Mouse (Mus musculus): ENCODE measurements at regions not wholly inside any gene's neighbourhood (a gene's known extent, or its start where the extent isn't known, plus 50 kb on each side); places are given as distances from the start of the nearest gene placed in this dataset.

GRCm38 (mm10) chr7:75063816-75064215, 245.2 kb downstream of the Sv2b start:
- no peak overlapping the region for H3K27ac ChIP-seq (ENCODE audit: low read depth, low read length)
- no peaks in the 10 kb centered on the region for H3K36me3 ChIP-seq (ENCODE audit: control insufficient read depth, insufficient read depth, low read length)
- no peak overlapping the region for H3K9ac ChIP-seq (ENCODE audit: low read depth, low read length)
- H3K4me1 ChIP-seq (ENCODE audit: control insufficient read depth, insufficient read depth, low read depth, low read length) = no peaks in the 10 kb centered on the region
- WGBS = 60% methylated on average over 2 of the region's 2 CpGs
- no peaks in the 10 kb centered on the region for H3K9me3 ChIP-seq (ENCODE audit: control insufficient read depth, low read length)
- H3K4me2 ChIP-seq (ENCODE audit: low read length) = no peak overlapping the region
- no peak overlapping the region for H3K4me3 ChIP-seq (ENCODE audit: low read length)
- H3K27me3 ChIP-seq (replicated peaks; ENCODE audit: control insufficient read depth, insufficient read depth, low read length) = no peaks in the 10 kb centered on the region
- ATAC-seq = no peak

- no peaks in the 10 kb centered on the region for H3K27me3 ChIP-seq (replicated peaks; ENCODE audit: control insufficient read depth, insufficient read depth, low read length)
- no peak overlapping the region for H3K9ac ChIP-seq (ENCODE audit: low read depth, low read length)
- WGBS = 90% methylated on average over 1 of the region's 1 CpGs
- no peaks in the 10 kb centered on the region for H3K36me3 ChIP-seq (ENCODE audit: control insufficient read depth, insufficient read depth, low read length)
- no peak for ATAC-seq
- no peak overlapping the region for H3K27ac ChIP-seq (ENCODE audit: low read depth, low read length)
- H3K4me3 ChIP-seq (ENCODE audit: low read length) = no peak overlapping the region
- no peaks in the 10 kb centered on the region for H3K4me1 ChIP-seq (ENCODE audit: control insufficient read depth, insufficient read depth, low read depth, low read length)
- no peaks in the 10 kb centered on the region for H3K9me3 ChIP-seq (ENCODE audit: control insufficient read depth, low read length)
- no peak overlapping the region for H3K4me2 ChIP-seq (ENCODE audit: low read length)
Observed at GRCm38 (mm10) chr7:75050231-75050630, 258.8 kb downstream of the Sv2b start.

- H3K9ac ChIP-seq (ENCODE audit: low read depth, low read length) = no peak overlapping the region
- H3K9me3 ChIP-seq (ENCODE audit: control insufficient read depth, low read length) = no peaks in the 10 kb centered on the region
- no peaks in the 10 kb centered on the region for H3K27me3 ChIP-seq (replicated peaks; ENCODE audit: control insufficient read depth, insufficient read depth, low read length)
- no peaks in the 10 kb centered on the region for H3K4me1 ChIP-seq (ENCODE audit: control insufficient read depth, insufficient read depth, low read depth, low read length)
- no peak overlapping the region for H3K27ac ChIP-seq (ENCODE audit: low read depth, low read length)
- H3K4me2 ChIP-seq (ENCODE audit: low read length) = no peak overlapping the region
- H3K36me3 ChIP-seq (ENCODE audit: control insufficient read depth, insufficient read depth, low read length) = no peaks in the 10 kb centered on the region
- no peak for ATAC-seq
- no peak overlapping the region for H3K4me3 ChIP-seq (ENCODE audit: low read length)
- WGBS = 89% methylated on average over 5 of the region's 5 CpGs
Observed at GRCm38 (mm10) chr7:75049751-75050150, 259.3 kb downstream of the Sv2b start.

GRCm38 (mm10) chr7:75048822-75049221, 260.2 kb downstream of the Sv2b start:
- 79% methylated on average over 2 of the region's 2 CpGs for WGBS
- ATAC-seq = no peak
- no peak overlapping the region for H3K4me3 ChIP-seq (ENCODE audit: low read length)

GRCm38 (mm10) chr7:75047827-75048226, 261.2 kb downstream of the Sv2b start:
- no peak for ATAC-seq
- no peaks in the 10 kb centered on the region for H3K9me3 ChIP-seq (ENCODE audit: control insufficient read depth, low read length)
- H3K27ac ChIP-seq (ENCODE audit: low read depth, low read length) = no peak overlapping the region
- no peak overlapping the region for H3K4me3 ChIP-seq (ENCODE audit: low read length)
- H3K27me3 ChIP-seq (replicated peaks; ENCODE audit: control insufficient read depth, insufficient read depth, low read length) = no peaks in the 10 kb centered on the region
- H3K4me2 ChIP-seq (ENCODE audit: low read length) = no peak overlapping the region
- no peak overlapping the region for H3K9ac ChIP-seq (ENCODE audit: low read depth, low read length)
- WGBS = 88% methylated on average over 3 of the region's 3 CpGs
- no peaks in the 10 kb centered on the region for H3K4me1 ChIP-seq (ENCODE audit: control insufficient read depth, insufficient read depth, low read depth, low read length)
- no peaks in the 10 kb centered on the region for H3K36me3 ChIP-seq (ENCODE audit: control insufficient read depth, insufficient read depth, low read length)

More at GRCm38 (mm10) chr7:75048822-75049221, 260.2 kb downstream of the Sv2b start:
- no peak overlapping the region for H3K27ac ChIP-seq (ENCODE audit: low read depth, low read length)
- no peaks in the 10 kb centered on the region for H3K27me3 ChIP-seq (replicated peaks; ENCODE audit: control insufficient read depth, insufficient read depth, low read length)
- no peak overlapping the region for H3K9ac ChIP-seq (ENCODE audit: low read depth, low read length)
- H3K36me3 ChIP-seq (ENCODE audit: control insufficient read depth, insufficient read depth, low read length) = no peaks in the 10 kb centered on the region
- H3K4me2 ChIP-seq (ENCODE audit: low read length) = no peak overlapping the region
- H3K4me1 ChIP-seq (ENCODE audit: control insufficient read depth, insufficient read depth, low read depth, low read length) = no peaks in the 10 kb centered on the region
- H3K9me3 ChIP-seq (ENCODE audit: control insufficient read depth, low read length) = no peaks in the 10 kb centered on the region

- no peak overlapping the region for H3K4me3 ChIP-seq (ENCODE audit: low read length)
- H3K9me3 ChIP-seq (ENCODE audit: control insufficient read depth, low read length) = no peaks in the 10 kb centered on the region
- H3K27me3 ChIP-seq (replicated peaks; ENCODE audit: control insufficient read depth, insufficient read depth, low read length) = no peaks in the 10 kb centered on the region
- ATAC-seq = no peak
- no peak overlapping the region for H3K27ac ChIP-seq (ENCODE audit: low read depth, low read length)
- H3K9ac ChIP-seq (ENCODE audit: low read depth, low read length) = no peak overlapping the region
- H3K36me3 ChIP-seq (ENCODE audit: control insufficient read depth, insufficient read depth, low read length) = no peaks in the 10 kb centered on the region
- no peak overlapping the region for H3K4me2 ChIP-seq (ENCODE audit: low read length)
- WGBS = 60% methylated on average over 6 of the region's 6 CpGs
- H3K4me1 ChIP-seq (ENCODE audit: control insufficient read depth, insufficient read depth, low read depth, low read length) = no peaks in the 10 kb centered on the region
Observed at GRCm38 (mm10) chr7:75040871-75041270, 268.2 kb downstream of the Sv2b start.

- ATAC-seq = no peak
- Histone ChIP-seq H3K4me2 (ENCODE audit: low read length) (no peak overlapping the region), H3K4me1 (ENCODE audit: control insufficient read depth, insufficient read depth, low read depth, low read length) (no peaks in the 10 kb centered on the region; the same call in 1 of the 2 replicates), H3K9me3 (ENCODE audit: control insufficient read depth, low read length) (0 out of 2 replicates have a peak, but pooled peaks cover 2% of the 10 kb centered on the region), H3K9ac (ENCODE audit: low read depth, low read length) (no peak overlapping the region), H3K27ac (ENCODE audit: low read depth, low read length) (no peak overlapping the region), H3K27me3 (replicated peaks; ENCODE audit: control insufficient read depth, insufficient read depth, low read length) (no peaks in the 10 kb centered on the region), H3K4me3 (ENCODE audit: low read length) (no peak overlapping the region), H3K36me3 (ENCODE audit: control insufficient read depth, insufficient read depth, low read length) (no peaks in the 10 kb centered on the region)
- 26% methylated on average over 2 of the region's 2 CpGs for WGBS
Observed at GRCm38 (mm10) chr7:75026191-75026590, 282.9 kb downstream of the Sv2b start.

- no peak overlapping the region for H3K27ac ChIP-seq (ENCODE audit: low read depth, low read length)
- H3K4me3 ChIP-seq (ENCODE audit: low read length) = no peak overlapping the region
- ATAC-seq = no peak
- no peaks in the 10 kb centered on the region for H3K27me3 ChIP-seq (replicated peaks; ENCODE audit: control insufficient read depth, insufficient read depth, low read length)
- H3K36me3 ChIP-seq (ENCODE audit: control insufficient read depth, insufficient read depth, low read length) = no peaks in the 10 kb centered on the region
- no peaks in the 10 kb centered on the region for H3K9me3 ChIP-seq (ENCODE audit: control insufficient read depth, low read length)
- H3K9ac ChIP-seq (ENCODE audit: low read depth, low read length) = no peak overlapping the region
- no peak overlapping the region for H3K4me2 ChIP-seq (ENCODE audit: low read length)
- no peaks in the 10 kb centered on the region; the same call in 1 of the 2 replicates for H3K4me1 ChIP-seq (ENCODE audit: control insufficient read depth, insufficient read depth, low read depth, low read length)
- 55% methylated on average over 6 of the region's 6 CpGs for WGBS
Observed at GRCm38 (mm10) chr7:75021966-75022365, 287.1 kb downstream of the Sv2b start.

GRCm38 (mm10) chr7:75018640-75019039, 290.4 kb downstream of the Sv2b start:
- no peak for ATAC-seq
- no peak overlapping the region for H3K9ac ChIP-seq (ENCODE audit: low read depth, low read length)
- H3K4me1 ChIP-seq (ENCODE audit: control insufficient read depth, insufficient read depth, low read depth, low read length) = no peaks in the 10 kb centered on the region
- H3K27me3 ChIP-seq (replicated peaks; ENCODE audit: control insufficient read depth, insufficient read depth, low read length) = no peaks in the 10 kb centered on the region
- no peaks in the 10 kb centered on the region for H3K9me3 ChIP-seq (ENCODE audit: control insufficient read depth, low read length)
- H3K4me2 ChIP-seq (ENCODE audit: low read length) = no peak overlapping the region
- 50% methylated on average over 7 of the region's 7 CpGs for WGBS
- no peak overlapping the region for H3K27ac ChIP-seq (ENCODE audit: low read depth, low read length)
- H3K4me3 ChIP-seq (ENCODE audit: low read length) = no peak overlapping the region
- no peaks in the 10 kb centered on the region for H3K36me3 ChIP-seq (ENCODE audit: control insufficient read depth, insufficient read depth, low read length)

GRCm38 (mm10) chr7:75008481-75008880, 300.6 kb downstream of the Sv2b start:
- H3K4me2 ChIP-seq (ENCODE audit: low read length) = no peak overlapping the region
- no peaks in the 10 kb centered on the region for H3K27me3 ChIP-seq (replicated peaks; ENCODE audit: control insufficient read depth, insufficient read depth, low read length)
- H3K9me3 ChIP-seq (ENCODE audit: control insufficient read depth, low read length) = no peaks in the 10 kb centered on the region
- no peak overlapping the region for H3K27ac ChIP-seq (ENCODE audit: low read depth, low read length)
- 76% methylated on average over 2 of the region's 2 CpGs for WGBS
- no peak overlapping the region for H3K9ac ChIP-seq (ENCODE audit: low read depth, low read length)
- no peak overlapping the region for H3K4me3 ChIP-seq (ENCODE audit: low read length)
- ATAC-seq = no peak
- no peaks in the 10 kb centered on the region for H3K4me1 ChIP-seq (ENCODE audit: control insufficient read depth, insufficient read depth, low read depth, low read length)
- no peaks in the 10 kb centered on the region for H3K36me3 ChIP-seq (ENCODE audit: control insufficient read depth, insufficient read depth, low read length)
